Mouse (Mus musculus) midbrain, postnatal 0 days (tissue): Measurements from ENCODE around the gene Rbak. TPM values are rescaled to one million over a fixed set of nuclear protein-coding genes. Genes with fewer than 3 reads are reported as not detected.
"Not testable (repeated sequence)": the region's sequence is repeated elsewhere in the genome, so short reads cannot be mapped to it uniquely, and the experiment has no call there.

Experiments used
- ATAC-seq: fragments of 200-750 bp; cut with Nextera tagmentation; 2 replicates; pipeline ENCODE4 v1.8.0; 2017; ENCODE audit warnings: moderate number of reproducible peaks, mild to moderate bottlenecking, moderate TSS enrichment, moderate library complexity; ENCODE audit not compliant: low FRiP score
- DNase-seq: peaks from one replicate; pipeline ENCODE4 v3.0.0-alpha.2; 2015; ENCODE audit warnings: low spot score
- H3K27ac ChIP-seq: fragments of 300-500 bp; sonication (generic); 2 replicates; pipeline ENCODE4 v1.5.1; 2014; ENCODE audit warnings: low read depth, mild to moderate bottlenecking, low read length, mixed read lengths
- H3K27me3 ChIP-seq: fragments of 300-500 bp; sonication (generic); 2 replicates; pipeline ENCODE4 v1.6.1; 2014; ENCODE audit warnings: low read length, control low read depth, mixed read lengths; ENCODE audit not compliant: insufficient read depth
- H3K36me3 ChIP-seq: fragments of 300-500 bp; sonication (generic); 2 replicates; pipeline ENCODE4 v1.6.1; 2014; ENCODE audit warnings: low read length, control low read depth, mixed read lengths; ENCODE audit not compliant: insufficient read depth
- H3K4me1 ChIP-seq: fragments of 300-500 bp; sonication (generic); 2 replicates; pipeline ENCODE4 v1.6.1; 2014; ENCODE audit warnings: mild to moderate bottlenecking, control low read depth, antibody characterized with exemption, low read length, mixed read lengths; ENCODE audit not compliant: insufficient read depth
- H3K4me2 ChIP-seq: fragments of 300-500 bp; sonication (generic); 2 replicates; pipeline ENCODE4 v1.6.1; 2014; ENCODE audit warnings: low read depth, mild to moderate bottlenecking, low read length, mixed read lengths; ENCODE audit not compliant: poor library complexity, severe bottlenecking
- H3K4me3 ChIP-seq: fragments of 300-500 bp; sonication (generic); 2 replicates; pipeline ENCODE4 v1.5.1; 2014; ENCODE audit warnings: low read depth, mild to moderate bottlenecking, low read length, moderate library complexity
- H3K9ac ChIP-seq: fragments of 300-500 bp; sonication (generic); replicated peaks from 2 replicates; pipeline ENCODE4 v1.6.1; 2014; ENCODE audit warnings: mild to moderate bottlenecking, low read length, moderate library complexity, mixed read lengths; ENCODE audit not compliant: poor library complexity, severe bottlenecking
- H3K9me3 ChIP-seq: fragments of 300-500 bp; sonication (generic); 2 replicates; pipeline ENCODE4 v1.6.1; 2016; ENCODE audit warnings: low read length, control low read depth
- CTCF ChIP-seq: IDR thresholded peaks from 2 replicates; pipeline ENCODE4 v1.5.1; 2016; ENCODE audit warnings: antibody characterized with exemption, mild to moderate bottlenecking
- WGBS: fragments of 180-500 bp; shearing (Covaris S2); extraction: QIAGEN DNeasy Blood & Tissue Kit; methylation state at CpG from one replicate; pipeline ENCODE4 v1.1.7; 2014; 5-methylcytosine and 5-hydroxymethylcytosine counted together
- polyA plus RNA-seq: library from polyadenylated mRNA; unstranded; fragments of >200 nt; fragmentation: Nextera tagmentation; extraction: Ambion mirVana; gene quantifications from 2 replicates; pipeline ENCODE4 v1.2.1, GENCODE M21; 2015
- total RNA-seq: library from RNA; depleted of rRNA; stranded (reverse); fragments of >200 nt; gene quantifications from 2 replicates; pipeline ENCODE4 v1.2.3, GENCODE M21; 2014

Rbak gene
- total and polyA plus RNA-seq, 2 experiments from 2014 or later = 9.2 to 15.2 TPM

DNA sequence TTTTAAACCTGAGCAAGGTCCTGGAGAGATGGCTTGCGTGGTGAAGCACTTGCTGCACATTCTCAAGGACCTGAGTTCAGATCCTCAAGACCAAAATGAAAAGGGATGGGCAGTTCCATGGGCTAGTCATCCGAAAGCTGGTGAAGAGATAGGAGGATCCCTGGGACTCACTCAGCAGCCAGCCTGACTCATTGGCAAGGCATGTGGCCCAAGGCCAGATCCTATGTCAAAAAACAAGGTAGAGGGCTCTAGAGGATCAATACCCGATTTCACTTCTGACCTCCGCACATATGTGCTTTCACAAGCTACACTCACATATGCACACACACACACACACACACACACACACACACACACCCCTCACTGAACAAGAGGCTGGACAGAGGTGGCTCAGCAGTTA lies 15.9 kb upstream of the Rbak start:
- no peaks in the 10 kb centered on the region for H3K27me3 ChIP-seq
- no peak for TF ChIP-seq CTCF
- ATAC-seq (no peak), DNase-seq (no peak)
- H3K27ac ChIP-seq = no peak overlapping the region
- no peaks in the 10 kb centered on the region for H3K4me1 ChIP-seq
- H3K36me3 ChIP-seq = no peaks in the 10 kb centered on the region
- H3K9me3 ChIP-seq = no peaks in the 10 kb centered on the region
- WGBS = 89% methylated on average over 4 of the region's 4 CpGs
- no peak overlapping the region for H3K9ac ChIP-seq
- no peak overlapping the region for H3K4me2 ChIP-seq
- no peak overlapping the region for H3K4me3 ChIP-seq

DNA sequence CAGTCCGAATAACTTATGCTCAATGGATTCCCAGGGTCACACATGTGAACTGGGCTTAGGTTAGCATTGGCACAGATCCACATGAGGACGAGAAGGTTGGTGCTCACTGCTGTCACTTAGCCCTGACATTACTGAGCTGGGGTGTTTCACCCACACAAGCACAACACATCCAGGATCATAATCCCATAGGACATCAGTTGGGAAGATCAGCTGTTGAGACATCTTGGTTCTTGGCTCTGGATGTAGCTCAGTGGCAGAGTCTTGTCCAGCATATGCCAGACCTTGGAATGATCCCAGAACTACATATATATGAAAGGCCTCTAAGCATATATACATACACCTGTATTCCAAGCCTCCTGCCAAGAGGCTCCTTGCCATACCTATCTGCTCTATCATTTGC lies 14.6 kb upstream of the Rbak start:
- H3K4me3 ChIP-seq = no peak overlapping the region
- ATAC-seq (no peak), DNase-seq (no peak)
- H3K4me2 ChIP-seq = no peak overlapping the region
- WGBS = 64% methylated on average over 2 of the region's 2 CpGs
- no peaks in the 10 kb centered on the region for H3K27me3 ChIP-seq
- no peaks in the 10 kb centered on the region for H3K36me3 ChIP-seq
- H3K27ac ChIP-seq = no peak overlapping the region
- no peak overlapping the region for H3K9ac ChIP-seq
- no peaks in the 10 kb centered on the region for H3K9me3 ChIP-seq
- no peaks in the 10 kb centered on the region for H3K4me1 ChIP-seq
- no peak for TF ChIP-seq CTCF

DNA sequence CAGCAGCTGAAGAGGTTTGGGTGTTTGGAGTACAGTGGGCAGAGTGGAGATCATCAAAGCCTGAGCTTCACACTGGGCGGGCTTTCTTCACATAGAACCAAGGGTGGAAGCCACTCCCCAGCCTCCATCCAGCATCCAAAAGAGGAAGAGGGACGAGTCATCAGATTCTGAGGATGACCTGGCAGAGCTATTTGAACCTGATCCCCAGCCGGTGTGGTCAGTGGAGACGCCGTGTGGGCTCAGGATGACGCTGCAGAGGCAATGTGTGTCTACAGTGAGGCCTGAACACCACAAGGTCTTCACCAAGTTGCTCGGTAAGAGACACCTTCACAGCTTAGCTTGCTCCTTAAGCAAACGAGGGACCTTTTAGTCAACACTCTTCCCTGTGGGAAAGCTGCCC lies 14.2 kb upstream of the Rbak start:
- not testable (repeated sequence) for H3K4me2 ChIP-seq, H3K27me3 ChIP-seq, H3K27ac ChIP-seq, H3K9me3 ChIP-seq, H3K36me3 ChIP-seq, H3K4me1 ChIP-seq, ATAC-seq, H3K4me3 ChIP-seq, H3K9ac ChIP-seq, DNase-seq
- 72% methylated on average over 8 of the region's 8 CpGs for WGBS

DNA sequence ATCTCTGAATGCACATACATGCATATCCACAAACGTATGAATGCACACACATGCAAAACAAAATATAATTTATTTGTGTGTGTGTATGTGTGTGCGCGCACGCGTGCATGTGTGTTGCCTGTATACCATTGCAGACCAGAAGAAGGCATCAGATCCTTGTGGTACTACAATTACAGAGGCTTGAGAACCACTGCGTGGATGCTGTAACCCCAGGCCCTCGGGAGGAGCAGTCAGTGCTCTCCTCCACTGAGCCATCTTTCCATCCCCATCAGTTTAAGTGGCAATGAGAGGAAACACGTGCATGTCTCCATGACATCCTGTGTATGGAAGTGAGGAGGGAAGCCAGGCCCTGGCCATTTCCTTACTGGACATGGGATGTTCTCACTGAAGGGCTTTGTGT lies 12.2 kb upstream of the Rbak start:
- Histone ChIP-seq H3K4me1 (no peaks in the 10 kb centered on the region), H3K27me3 (no peaks in the 10 kb centered on the region), H3K27ac (no peak overlapping the region), H3K36me3 (no peaks in the 10 kb centered on the region), H3K4me3 (no peak overlapping the region), H3K4me2 (no peak overlapping the region), H3K9me3 (no peaks in the 10 kb centered on the region), H3K9ac (no peak overlapping the region)
- DNase-seq (no peak), ATAC-seq (no peak)
- no peak for TF ChIP-seq CTCF
- WGBS = 91% methylated on average over 8 of the region's 8 CpGs

DNA sequence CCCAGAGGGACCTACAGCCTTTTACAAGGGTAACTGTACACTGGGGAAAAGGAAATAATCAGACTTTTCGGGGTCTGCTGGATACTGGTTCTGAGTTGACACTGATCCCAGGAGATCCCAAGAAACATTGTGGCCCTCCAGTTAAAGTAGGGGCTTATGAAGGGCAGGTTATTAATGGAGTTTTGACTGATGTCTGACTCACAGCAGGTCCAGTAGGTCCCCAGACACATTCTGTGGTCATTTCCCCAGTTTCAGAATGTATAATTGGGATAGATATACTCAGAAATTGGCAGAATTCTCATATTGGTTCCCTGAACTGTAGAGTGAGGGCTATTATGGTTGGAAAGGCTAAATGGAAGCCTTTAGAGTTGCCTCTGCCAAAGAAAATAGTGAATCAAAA lies 7.4 kb upstream of the Rbak start:
- H3K27ac ChIP-seq, H3K4me2 ChIP-seq, H3K9ac ChIP-seq, DNase-seq, H3K36me3 ChIP-seq, ATAC-seq, H3K4me1 ChIP-seq, H3K27me3 ChIP-seq, H3K4me3 ChIP-seq, H3K9me3 ChIP-seq: not testable (repeated sequence)
- WGBS = no CpG with 5 or more reads among the region's 1 CpGs

DNA sequence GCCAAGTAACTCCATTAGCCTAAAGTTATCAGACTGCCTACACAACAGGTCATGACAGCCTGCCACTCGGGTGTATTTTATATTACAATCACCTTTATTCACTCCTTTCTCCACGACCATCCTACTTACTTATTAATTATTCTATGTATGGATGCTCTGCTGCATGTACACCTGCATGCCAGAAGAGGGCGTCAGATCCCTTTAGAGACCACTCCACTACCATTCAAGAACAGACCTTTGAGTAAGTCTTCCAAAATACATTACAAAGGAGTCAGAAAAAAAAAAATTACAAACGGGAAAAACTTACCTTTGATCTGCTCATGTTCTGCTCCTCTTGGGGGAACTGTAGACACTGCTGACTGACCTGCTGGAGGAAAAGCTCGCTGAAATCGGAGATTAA lies 1.4 kb downstream of the Rbak start:
- Histone ChIP-seq H3K4me1 (peaks cover 4% of the 10 kb centered on the region; the same call in 1 of the 2 replicates), H3K27ac (no peak overlapping the region), H3K9me3 (no peaks in the 10 kb centered on the region), H3K9ac (no peak overlapping the region), H3K36me3 (peaks cover 31% of the 10 kb centered on the region), H3K4me2 (peak overlapping the region; percentile 77), H3K4me3 (no peak overlapping the region), H3K27me3 (no peaks in the 10 kb centered on the region)
- WGBS = 27% methylated on average over 6 of the region's 6 CpGs
- peak; percentile 65 for TF ChIP-seq CTCF
- no peak for ATAC-seq
- peak; percentile 16 for DNase-seq
